Mouse (Mus musculus): Measurements from ENCODE around the gene Olfr998. TPM values are rescaled to one million over a fixed set of nuclear protein-coding genes. Genes with fewer than 3 reads are reported as not detected.
"Not testable (repeated sequence)": the region's sequence is repeated elsewhere in the genome, so short reads cannot be mapped to it uniquely, and the experiment has no call there.

Gene Olfr998
- not detected in 2 replicates for polyA plus RNA-seq (2015; fragmentation: Nextera tagmentation; extraction: Ambion mirVana)

DNA sequence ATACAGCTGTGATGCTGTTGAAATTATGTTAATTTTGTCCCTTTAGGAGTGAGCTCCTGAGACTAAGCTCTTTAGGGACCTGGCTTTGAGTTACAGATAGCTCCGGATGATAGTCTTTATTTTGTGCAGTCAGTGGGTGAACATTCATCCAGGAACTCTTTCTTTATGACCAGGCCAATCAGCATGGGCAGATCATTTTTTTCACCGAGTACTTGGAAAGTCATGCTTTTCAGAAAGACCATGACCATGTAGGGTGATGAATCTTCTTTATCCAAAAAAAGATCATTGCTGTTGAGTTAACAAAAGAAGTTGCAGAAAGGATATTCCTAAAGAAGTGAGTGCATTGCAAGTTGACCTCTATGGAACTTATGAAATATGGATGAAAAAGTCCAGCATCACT, at the start of gene Olfr998:
Gene Olfr998, plus strand, starts transcription at position 301 of the 400 bp plus-strand sequence.
- not testable (repeated sequence) for H3K4me2 ChIP-seq (ENCODE audit: low read depth, low read length); H3K4me3 ChIP-seq (ENCODE audit: low read length); H3K36me3 ChIP-seq (ENCODE audit: control insufficient read depth, insufficient read depth, low read length); H3K9ac ChIP-seq (ENCODE audit: low read length); H3K27ac ChIP-seq (ENCODE audit: low read length); H3K9me3 ChIP-seq (ENCODE audit: control insufficient read depth, low read length); H3K4me1 ChIP-seq (replicated peaks; ENCODE audit: control insufficient read depth, insufficient read depth, low read length); ATAC-seq (ENCODE audit: low read depth); H3K27me3 ChIP-seq (ENCODE audit: control insufficient read depth, insufficient read depth, low read depth, low read length)
- 86% methylated on average over 2 of the region's 2 CpGs for WGBS

DNA sequence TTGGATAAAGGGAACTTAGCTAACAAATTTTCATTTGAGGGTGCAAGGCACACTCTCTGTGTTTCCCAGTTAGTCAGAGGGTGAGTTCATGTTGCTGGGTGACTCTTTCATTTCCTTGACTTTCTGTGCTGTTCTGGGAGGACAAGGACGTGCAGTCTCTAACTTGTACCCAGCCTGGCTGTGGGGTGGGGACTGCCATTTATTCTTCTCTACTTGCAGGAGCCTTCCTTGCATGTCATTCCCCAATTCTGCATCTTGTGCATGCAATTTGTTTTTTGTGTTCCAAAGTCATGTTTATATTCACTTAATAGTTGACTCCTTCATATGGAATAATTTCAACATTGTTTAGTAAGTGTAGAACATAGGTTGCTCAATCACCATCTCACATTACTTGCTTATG, 33.9 kb upstream of the Olfr998 start:
- no peak overlapping the region for H3K4me2 ChIP-seq (ENCODE audit: low read depth, low read length)
- no peak overlapping the region for H3K9ac ChIP-seq (ENCODE audit: low read length)
- H3K27ac ChIP-seq (ENCODE audit: low read length), result no peak overlapping the region
- no peaks in the 10 kb centered on the region for H3K4me1 ChIP-seq (replicated peaks; ENCODE audit: control insufficient read depth, insufficient read depth, low read length)
- no peaks in the 10 kb centered on the region for H3K36me3 ChIP-seq (ENCODE audit: control insufficient read depth, insufficient read depth, low read length)
- 58% methylated on average over 1 of the region's 1 CpGs for WGBS
- ATAC-seq (ENCODE audit: low read depth), result no peak
- no peaks in the 10 kb centered on the region for H3K9me3 ChIP-seq (ENCODE audit: control insufficient read depth, low read length)
- no peak overlapping the region for H3K4me3 ChIP-seq (ENCODE audit: low read length)
- H3K27me3 ChIP-seq (ENCODE audit: control insufficient read depth, insufficient read depth, low read depth, low read length), result no peaks in the 10 kb centered on the region

DNA sequence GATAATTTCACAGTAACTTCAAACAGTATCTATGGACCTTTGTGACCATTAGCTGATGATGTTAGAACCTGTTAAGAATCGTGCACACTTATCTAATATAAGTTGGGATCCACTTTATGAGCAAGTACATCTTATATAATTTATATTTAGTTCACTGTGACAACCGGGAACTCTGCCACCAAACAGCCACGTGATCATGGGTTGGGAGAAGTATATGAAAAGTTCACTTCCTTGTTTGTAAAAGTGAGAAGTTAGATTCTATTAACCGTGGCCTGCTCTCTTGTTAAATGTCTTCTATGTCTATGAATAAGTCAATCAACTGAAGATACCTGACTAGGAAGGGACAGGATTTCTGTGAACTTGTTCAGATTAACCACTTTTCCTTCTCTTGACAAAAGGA, 28.5 kb upstream of the Olfr998 start:
- ATAC-seq (ENCODE audit: low read depth), result no peak
- 34% methylated on average over 4 of the region's 4 CpGs for WGBS

DNA sequence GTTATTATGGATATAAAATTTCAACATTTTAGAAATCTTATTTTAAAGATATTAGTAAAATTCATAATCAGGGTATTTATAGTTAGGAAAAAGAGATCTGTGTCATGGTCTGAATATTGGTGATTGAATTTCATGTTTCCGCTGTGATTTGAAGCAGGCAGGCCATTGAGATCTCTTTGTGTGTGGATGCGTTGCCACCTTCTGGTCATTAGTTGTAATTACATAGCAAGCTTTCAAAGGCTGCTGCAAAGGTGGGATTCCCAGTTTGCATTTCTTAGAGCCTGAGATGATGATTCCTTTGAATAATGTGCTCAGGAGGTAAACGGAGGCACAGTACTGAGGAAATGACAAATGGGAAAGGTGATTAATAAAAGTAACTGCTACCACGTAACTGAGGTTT, 27.6 kb upstream of the Olfr998 start:
- Histone ChIP-seq H3K4me2 (ENCODE audit: low read depth, low read length) (no peak overlapping the region), H3K4me3 (ENCODE audit: low read length) (no peak overlapping the region), H3K4me1 (replicated peaks; ENCODE audit: control insufficient read depth, insufficient read depth, low read length) (no peaks in the 10 kb centered on the region), H3K27ac (ENCODE audit: low read length) (no peak overlapping the region), H3K36me3 (ENCODE audit: control insufficient read depth, insufficient read depth, low read length) (no peaks in the 10 kb centered on the region), H3K9me3 (ENCODE audit: control insufficient read depth, low read length) (no peaks in the 10 kb centered on the region), H3K27me3 (ENCODE audit: control insufficient read depth, insufficient read depth, low read depth, low read length) (no peaks in the 10 kb centered on the region), H3K9ac (ENCODE audit: low read length) (no peak overlapping the region)
- 17% methylated on average over 4 of the region's 4 CpGs for WGBS
- no peak for ATAC-seq (ENCODE audit: low read depth)

More for the DNA sequence above, 28.5 kb upstream of the Olfr998 start:
- Histone ChIP-seq H3K36me3 (ENCODE audit: control insufficient read depth, insufficient read depth, low read length) (no peaks in the 10 kb centered on the region), H3K4me2 (ENCODE audit: low read depth, low read length) (no peak overlapping the region), H3K9me3 (ENCODE audit: control insufficient read depth, low read length) (no peaks in the 10 kb centered on the region), H3K4me1 (replicated peaks; ENCODE audit: control insufficient read depth, insufficient read depth, low read length) (no peaks in the 10 kb centered on the region), H3K27ac (ENCODE audit: low read length) (no peak overlapping the region), H3K4me3 (ENCODE audit: low read length) (no peak overlapping the region), H3K9ac (ENCODE audit: low read length) (no peak overlapping the region), H3K27me3 (ENCODE audit: control insufficient read depth, insufficient read depth, low read depth, low read length) (no peaks in the 10 kb centered on the region)

DNA sequence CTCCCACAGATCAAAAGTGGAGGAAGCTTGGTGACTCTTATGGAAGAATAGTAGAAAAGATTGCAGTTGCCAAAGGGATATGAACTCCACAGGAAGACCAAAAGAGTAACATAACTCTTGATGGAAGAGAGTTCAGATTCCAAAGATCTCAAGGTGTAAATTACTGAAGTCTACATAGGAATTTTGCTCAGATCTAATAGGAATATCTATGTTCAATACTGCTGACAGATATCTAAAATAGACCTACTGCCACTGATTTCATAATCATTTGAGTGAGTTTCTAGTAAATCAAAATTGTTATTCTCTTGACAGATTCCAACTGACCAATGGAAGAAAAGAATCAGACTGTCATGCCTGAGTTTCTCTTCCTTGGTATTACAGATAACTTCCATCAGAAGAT, 9.8 kb upstream of the Olfr998 start, which contains the start of gene Olfr996:
Gene Olfr996, plus strand, starts transcription at position 301 of the 400 bp plus-strand sequence.
- no peak within 1 kb of the TSS for H3K4me2 ChIP-seq (ENCODE audit: low read depth, low read length)
- H3K9ac ChIP-seq (ENCODE audit: low read length), result no peak within 1 kb of the TSS
- H3K4me1 ChIP-seq (replicated peaks; ENCODE audit: control insufficient read depth, insufficient read depth, low read length), result no peaks in the 10 kb centered on the region
- no peaks in the 10 kb centered on the region for H3K27me3 ChIP-seq (ENCODE audit: control insufficient read depth, insufficient read depth, low read depth, low read length)
- ATAC-seq (ENCODE audit: low read depth), result no peak
- no peaks in the 10 kb centered on the region for H3K9me3 ChIP-seq (ENCODE audit: control insufficient read depth, low read length)
- no peak within 1 kb of the TSS for H3K4me3 ChIP-seq (ENCODE audit: low read length)
- no peak within 1 kb of the TSS for H3K27ac ChIP-seq (ENCODE audit: low read length)
- H3K36me3 ChIP-seq (ENCODE audit: control insufficient read depth, insufficient read depth, low read length), result no peaks in the 10 kb centered on the region

DNA sequence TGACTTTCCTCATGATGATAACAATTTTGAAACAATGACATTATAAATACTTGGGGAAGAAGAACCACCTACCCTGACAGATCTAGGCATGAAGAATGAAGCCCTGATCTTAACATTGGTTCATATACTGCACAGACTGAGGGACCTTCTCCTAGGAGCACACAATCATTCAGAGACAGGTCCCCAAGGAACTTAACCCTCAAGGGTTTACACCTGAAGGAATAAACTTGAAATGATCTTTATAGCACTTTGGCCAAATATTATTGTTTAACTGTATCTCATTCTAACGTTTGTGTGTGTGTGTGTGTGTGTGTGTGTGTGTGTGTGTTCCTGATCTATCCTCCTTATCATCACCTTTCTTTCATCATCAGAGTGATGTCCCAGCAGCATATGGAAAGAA, 23.1 kb downstream of the Olfr998 start, which contains the start of gene Olfr1000:
Gene Olfr1000, minus strand, starts transcription at position 101 of the 400 bp plus-strand sequence.
- no peak within 1 kb of the TSS for H3K9ac ChIP-seq (ENCODE audit: low read length)
- 52% methylated on average over 1 of the region's 1 CpGs for WGBS
- H3K4me1 ChIP-seq (replicated peaks; ENCODE audit: control insufficient read depth, insufficient read depth, low read length), result no peaks in the 10 kb centered on the region
- no peak within 1 kb of the TSS for H3K4me2 ChIP-seq (ENCODE audit: low read depth, low read length)
- no peaks in the 10 kb centered on the region for H3K36me3 ChIP-seq (ENCODE audit: control insufficient read depth, insufficient read depth, low read length)
- no peaks in the 10 kb centered on the region for H3K9me3 ChIP-seq (ENCODE audit: control insufficient read depth, low read length)
- no peaks in the 10 kb centered on the region for H3K27me3 ChIP-seq (ENCODE audit: control insufficient read depth, insufficient read depth, low read depth, low read length)
- H3K4me3 ChIP-seq (ENCODE audit: low read length), result no peak within 1 kb of the TSS
- H3K27ac ChIP-seq (ENCODE audit: low read length), result no peak within 1 kb of the TSS
- no peak for ATAC-seq (ENCODE audit: low read depth)

Other genes with a start within 250 kb of the Olfr998 start
- not detected in 2 replicates for gene Olfr987, start 249.6 kb upstream of the Olfr998 start, polyA plus RNA-seq (2015; fragmentation: Nextera tagmentation; extraction: Ambion mirVana)
- gene Olfr988, start 225.7 kb upstream of the Olfr998 start, polyA plus RNA-seq (2015; fragmentation: Nextera tagmentation; extraction: Ambion mirVana), result not detected in 2 replicates
- gene Olfr992, start 179.5 kb upstream of the Olfr998 start, polyA plus RNA-seq (2015; fragmentation: Nextera tagmentation; extraction: Ambion mirVana), result not detected in 2 replicates
- not detected in 2 replicates for gene Olfr993, start 174.1 kb upstream of the Olfr998 start, polyA plus RNA-seq (2015; fragmentation: Nextera tagmentation; extraction: Ambion mirVana)
- not detected in 2 replicates for gene Olfr994, start 152.5 kb upstream of the Olfr998 start, polyA plus RNA-seq (2015; fragmentation: Nextera tagmentation; extraction: Ambion mirVana)
- gene Olfr995, start 145.3 kb upstream of the Olfr998 start, polyA plus RNA-seq (2015; fragmentation: Nextera tagmentation; extraction: Ambion mirVana), result not detected in 2 replicates
- 0.41 and 0.50 TPM in 2 replicates for gene 4833423E24Rik, start 69.9 kb upstream of the Olfr998 start, polyA plus RNA-seq (2015; fragmentation: Nextera tagmentation; extraction: Ambion mirVana)
- not detected in 2 replicates for gene Olfr996, start 9.7 kb upstream of the Olfr998 start, polyA plus RNA-seq (2015; fragmentation: Nextera tagmentation; extraction: Ambion mirVana)
- not detected in 2 replicates for gene Olfr1000, start 23.0 kb downstream of the Olfr998 start, polyA plus RNA-seq (2015; fragmentation: Nextera tagmentation; extraction: Ambion mirVana)
- not detected in 2 replicates for gene Olfr1002, start 61.8 kb downstream of the Olfr998 start, polyA plus RNA-seq (2015; fragmentation: Nextera tagmentation; extraction: Ambion mirVana)
- gene Olfr154, start 75.5 kb downstream of the Olfr998 start, polyA plus RNA-seq (2015; fragmentation: Nextera tagmentation; extraction: Ambion mirVana), result not detected in 2 replicates
- gene Olfr1006, start 89.8 kb downstream of the Olfr998 start, polyA plus RNA-seq (2015; fragmentation: Nextera tagmentation; extraction: Ambion mirVana), result not detected in 2 replicates
- gene Olfr1008, start 100.5 kb downstream of the Olfr998 start, polyA plus RNA-seq (2015; fragmentation: Nextera tagmentation; extraction: Ambion mirVana), result not detected in 2 replicates
- not detected in 2 replicates for gene Olfr1009, start 126.5 kb downstream of the Olfr998 start, polyA plus RNA-seq (2015; fragmentation: Nextera tagmentation; extraction: Ambion mirVana)
- gene Olfr1012, start 173.8 kb downstream of the Olfr998 start, polyA plus RNA-seq (2015; fragmentation: Nextera tagmentation; extraction: Ambion mirVana), result not detected in 2 replicates
- gene Olfr1013, start 178.2 kb downstream of the Olfr998 start, polyA plus RNA-seq (2015; fragmentation: Nextera tagmentation; extraction: Ambion mirVana), result not detected in 2 replicates
- not detected in 2 replicates for gene Olfr1014, start 183.8 kb downstream of the Olfr998 start, polyA plus RNA-seq (2015; fragmentation: Nextera tagmentation; extraction: Ambion mirVana)
- gene Olfr1015, start 193.1 kb downstream of the Olfr998 start, polyA plus RNA-seq (2015; fragmentation: Nextera tagmentation; extraction: Ambion mirVana), result not detected in 2 replicates
- not detected in 2 replicates for gene Olfr1016, start 213.6 kb downstream of the Olfr998 start, polyA plus RNA-seq (2015; fragmentation: Nextera tagmentation; extraction: Ambion mirVana)
- gene Olfr1018, start 229.5 kb downstream of the Olfr998 start, polyA plus RNA-seq (2015; fragmentation: Nextera tagmentation; extraction: Ambion mirVana), result not detected in 2 replicates

Data from lung, embryonic 16.5 days (tissue).